Mouse (Mus musculus) heart, postnatal 14 days (tissue): ENCODE data around the gene Sigmar1. TPM values are rescaled to one million over a fixed set of nuclear protein-coding genes. Genes with fewer than 3 reads are reported as not detected.
"Not testable (repeated sequence)": the region's sequence is repeated elsewhere in the genome, so short reads cannot be mapped to it uniquely, and the experiment has no call there.

Experiments
- DNase-seq, 2 experiments: peaks; one replicate each; pipeline ENCODE4 v3.0.0; 2021 to 2022
- intact Hi-C: fragments of 180-260 bp; cut with DNase I; formaldehyde crosslinking; loops from one replicate; pipeline ENCODE4 v1.15.1; 2025
- total RNA-seq, 2 experiments: library from RNA; stranded (reverse); gene quantifications; 2 replicates each; pipeline ENCODE4 v1.2.3; 2021

Sigmar1 gene
- total RNA-seq, 2 experiments from 2014 or later: 22.8 to 23.2 TPM

DNA sequence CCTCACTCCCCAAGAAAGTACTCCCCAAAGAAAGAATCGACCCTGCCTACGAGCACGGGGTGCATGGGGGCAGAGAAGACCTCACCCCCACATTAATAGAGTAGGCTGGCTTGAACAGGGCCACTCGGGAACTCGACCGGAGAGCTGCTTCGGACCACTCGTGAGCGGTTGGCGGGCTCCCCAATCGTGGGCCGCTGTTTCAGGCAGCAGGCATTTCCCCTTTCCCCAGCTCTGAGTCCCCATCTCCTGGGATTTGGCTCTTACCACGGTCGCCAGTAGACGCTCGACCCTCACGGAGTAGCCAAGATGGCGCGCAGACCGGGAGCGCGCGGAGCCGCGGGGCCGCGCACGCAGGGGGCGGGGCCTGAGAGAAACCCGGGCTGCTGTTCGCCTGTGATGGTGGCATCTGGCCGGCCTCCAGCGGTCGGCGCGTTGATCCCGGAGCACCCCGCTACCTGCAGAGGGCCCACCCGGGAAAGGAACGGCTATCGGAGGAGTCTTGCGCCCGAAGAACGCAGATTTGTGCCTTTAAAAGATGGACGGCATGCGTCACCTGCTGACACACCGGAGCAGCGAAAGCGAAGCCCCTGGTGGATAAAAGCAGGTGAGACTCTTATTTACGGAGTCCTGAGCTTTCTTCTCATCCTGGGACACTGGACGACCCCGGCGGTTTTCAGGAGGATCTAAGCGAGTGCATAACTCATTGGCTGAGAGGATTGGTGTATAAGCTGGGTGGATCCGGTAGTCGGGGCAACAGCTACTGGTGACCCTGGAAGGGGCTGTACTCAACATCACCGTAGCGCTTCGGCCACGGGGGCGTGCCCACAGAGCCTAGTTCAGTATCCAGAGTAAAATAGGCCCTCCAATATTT is 42.5 kb downstream of the Sigmar1 start, which contains the start of gene Rpp25l:
Gene Rpp25l, minus strand, starts transcription at position 338 of the 871 bp plus-strand sequence.
- intact Hi-C loops: loop anchor here (1.0 kb wide), 1 partner anchor 22 kb away; no protein-coding TSS in a partner anchor

DNA sequence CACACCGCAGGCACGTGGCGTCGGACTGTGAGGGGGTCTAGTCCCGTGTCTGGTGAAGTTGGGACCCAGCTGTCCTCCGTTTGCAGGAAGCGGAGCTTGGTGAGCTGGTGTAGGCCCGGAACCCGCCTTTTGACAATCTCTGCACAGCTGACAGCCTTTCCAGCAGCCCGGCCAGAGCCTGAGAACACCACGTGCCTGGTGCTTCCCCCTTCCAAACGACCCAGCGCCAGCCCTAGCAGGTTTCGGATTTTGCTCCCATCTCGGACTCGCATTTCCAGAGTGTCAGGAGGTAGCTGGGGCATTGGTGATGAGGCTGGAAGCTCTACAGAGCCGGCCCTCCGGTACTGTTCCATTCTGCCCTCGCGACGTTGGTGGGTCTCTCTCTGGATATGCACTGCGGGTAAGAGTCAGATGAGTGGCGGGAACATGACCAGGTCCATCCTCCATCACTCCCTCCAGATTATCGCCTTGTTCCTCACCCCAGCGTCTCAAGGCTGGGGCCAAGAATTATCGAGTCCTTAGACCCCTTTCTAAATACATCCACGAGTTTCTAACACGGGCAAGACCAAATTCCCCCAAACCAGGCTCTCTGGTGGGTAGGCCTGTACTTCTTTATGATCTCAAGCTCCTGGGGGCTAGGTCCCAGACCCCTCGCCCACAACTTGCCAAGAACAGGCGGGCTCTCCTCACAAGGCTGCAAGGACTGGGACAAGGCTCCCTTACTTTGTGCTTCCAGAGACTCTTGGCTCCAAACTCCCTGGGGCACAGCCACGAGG is 43.3 kb downstream of the Sigmar1 start:
- DNase-seq: peak in 1 of 2 experiments; percentile 34
- intact Hi-C loops: no loop called here

More for the DNA sequence above, 42.5 kb downstream of the Sigmar1 start, which contains the start of gene Rpp25l:
- DNase-seq: peak; percentile 88

DNA sequence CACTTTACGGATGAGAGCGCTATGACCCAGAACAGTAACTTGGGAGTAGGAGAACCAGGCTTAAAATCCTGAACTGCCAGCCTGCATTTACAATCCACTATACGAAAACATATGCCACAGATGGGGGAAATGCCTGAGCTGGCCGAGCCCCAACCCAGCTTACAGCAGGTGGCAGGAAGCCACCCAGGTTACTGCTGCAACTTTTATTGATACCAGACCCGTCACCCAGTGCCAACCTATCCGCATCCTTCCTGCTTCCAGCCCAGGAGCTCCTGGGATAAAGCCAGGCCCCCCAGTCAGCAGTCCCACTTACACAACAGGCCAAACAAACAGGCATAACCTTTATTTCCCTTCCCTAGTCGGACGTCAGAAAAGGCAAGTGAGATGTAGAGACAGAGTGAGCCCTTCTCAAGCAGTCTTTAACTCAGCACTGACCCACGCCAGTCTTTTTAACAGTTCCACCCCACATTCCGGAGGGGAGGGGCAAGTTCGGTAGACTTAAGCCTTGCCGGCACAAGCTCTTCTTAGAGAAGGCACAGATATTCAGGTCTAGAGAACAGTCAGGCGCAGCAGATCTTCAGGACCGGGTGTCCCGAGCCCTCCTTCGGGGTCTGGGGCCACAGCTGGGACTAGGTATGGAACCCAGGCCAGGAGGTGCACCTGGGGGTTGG is 44.1 kb downstream of the Sigmar1 start:
- no peak for DNase-seq

DNA sequence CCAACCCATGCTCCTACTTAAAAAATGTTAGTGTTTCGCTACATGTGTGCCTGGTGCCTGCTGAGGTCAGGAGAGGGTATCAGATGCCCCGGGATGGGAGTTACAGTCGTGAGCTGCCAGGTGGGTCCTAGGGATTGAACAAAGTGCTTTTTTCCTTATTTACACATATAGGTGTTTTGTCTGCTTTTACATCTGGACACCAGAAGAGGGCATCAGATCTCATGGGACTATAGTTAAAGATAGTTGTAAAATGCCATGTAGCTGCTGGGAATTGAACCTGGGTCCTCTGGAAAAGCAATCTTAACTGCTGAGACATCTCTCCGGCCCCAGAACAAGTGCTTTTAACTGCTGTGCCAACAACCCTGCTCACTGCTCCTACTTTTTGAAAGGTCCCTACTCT is 45.7 kb downstream of the Sigmar1 start:
- no peak for DNase-seq
- intact Hi-C loops: no loop called here

More for the DNA sequence above, 44.1 kb downstream of the Sigmar1 start:
- intact Hi-C loops: no loop called here

DNA sequence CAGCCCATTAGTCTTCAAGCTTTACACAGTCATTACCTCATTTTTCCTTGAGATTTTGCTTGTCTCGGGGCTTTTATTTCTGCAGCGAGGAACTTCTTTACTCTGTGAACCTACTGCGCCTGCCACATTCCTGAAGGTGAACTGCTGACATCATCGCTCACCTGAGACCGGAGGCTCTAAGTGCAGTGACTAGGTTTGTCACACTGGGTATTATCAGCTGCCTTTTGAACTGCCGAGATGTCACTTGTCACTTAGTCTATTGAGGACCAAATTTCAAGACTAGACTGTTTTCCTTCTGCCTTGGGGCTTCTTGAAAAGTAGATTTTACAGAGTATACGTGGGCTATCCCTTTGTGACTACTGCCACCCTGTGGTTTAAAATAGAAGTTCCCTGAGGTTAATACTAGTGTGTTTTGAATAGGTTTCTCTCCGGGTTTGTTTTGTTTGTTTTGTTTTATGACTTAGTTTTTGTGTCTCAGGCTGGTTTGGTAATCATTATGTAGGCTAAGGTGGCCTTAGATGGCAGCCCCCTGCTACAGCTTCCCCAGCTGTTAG is 47.7 kb downstream of the Sigmar1 start:
- peak in 1 of 2 experiments; percentile 62 for DNase-seq
- intact Hi-C loops: loop anchor here (2.0 to 5.0 kb wide), 3 partner anchors 55 to 239 kb away; no protein-coding TSS in a partner anchor

DNA sequence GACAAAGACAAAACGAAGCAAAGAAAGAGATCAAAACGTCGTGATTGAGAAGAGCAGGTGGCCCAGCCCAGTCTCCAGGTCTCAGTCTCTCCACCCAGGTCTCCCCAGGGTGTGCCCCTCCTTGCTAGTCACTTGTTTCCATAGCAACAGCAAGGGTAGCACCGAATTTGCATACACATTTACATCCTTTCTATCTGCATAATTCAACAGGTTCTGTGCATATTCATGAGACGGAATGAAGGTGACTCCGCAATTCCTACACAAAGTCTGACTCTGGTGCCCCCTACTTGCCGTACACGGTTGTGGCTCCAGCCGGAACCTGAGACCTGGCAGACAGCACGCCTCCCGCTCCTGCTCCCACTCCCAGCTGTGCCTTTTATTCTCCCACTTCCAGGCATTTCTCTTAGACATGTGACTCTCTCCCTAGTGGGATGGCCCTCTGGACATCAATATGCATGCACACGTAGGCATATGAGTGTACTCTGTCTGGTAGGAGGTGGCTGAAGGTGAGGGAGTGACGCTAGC is 48.9 kb downstream of the Sigmar1 start:
- DNase-seq: peak; percentile 47 to 64
- intact Hi-C loops: loop anchor here (2.0 to 5.0 kb wide), 2 partner anchors 95 to 152 kb away; no protein-coding TSS in a partner anchor

DNA sequence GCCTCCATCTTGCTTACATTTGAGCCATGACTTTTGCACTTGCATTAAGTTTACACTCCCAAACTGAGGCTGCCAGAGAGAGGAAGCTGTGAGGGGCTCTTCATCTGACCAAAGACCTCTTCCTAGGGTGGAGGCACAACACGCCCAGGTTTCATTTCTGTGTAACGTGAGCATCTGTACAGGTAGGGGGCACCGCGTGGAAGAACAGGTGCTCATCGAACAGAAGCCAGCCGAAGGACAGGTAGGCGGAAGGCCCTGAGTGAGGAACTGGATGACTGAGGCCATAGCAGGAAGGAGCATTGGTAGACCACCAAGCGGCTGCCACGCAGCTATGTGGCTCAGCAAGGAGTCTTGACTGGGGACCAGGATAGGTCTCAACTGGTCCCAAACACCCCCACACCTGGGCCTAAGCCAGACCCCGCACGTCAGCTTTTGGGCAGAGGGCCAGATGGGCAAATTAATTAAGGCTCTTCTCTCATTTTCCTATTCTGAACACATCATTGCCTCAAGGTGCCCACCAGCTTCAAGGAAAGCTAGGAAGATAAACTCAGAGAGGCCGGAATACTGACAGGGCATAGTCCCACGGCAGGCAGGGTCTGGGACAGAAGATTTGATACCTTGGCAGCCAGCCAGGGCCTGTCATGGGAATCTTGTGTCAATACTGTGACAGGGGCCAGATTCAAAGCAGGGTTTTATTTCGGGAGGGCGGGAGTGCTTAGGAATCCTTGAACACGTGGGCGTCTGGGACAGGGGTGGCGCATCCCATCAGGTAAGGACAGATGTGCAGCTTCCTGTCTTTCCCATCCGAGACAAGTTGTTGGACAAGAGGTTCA is 49.8 kb downstream of the Sigmar1 start:
- intact Hi-C loops: loop anchor here (2.0 to 5.0 kb wide), 2 partner anchors 94 to 151 kb away; no protein-coding TSS in a partner anchor
- DNase-seq: no peak

DNA sequence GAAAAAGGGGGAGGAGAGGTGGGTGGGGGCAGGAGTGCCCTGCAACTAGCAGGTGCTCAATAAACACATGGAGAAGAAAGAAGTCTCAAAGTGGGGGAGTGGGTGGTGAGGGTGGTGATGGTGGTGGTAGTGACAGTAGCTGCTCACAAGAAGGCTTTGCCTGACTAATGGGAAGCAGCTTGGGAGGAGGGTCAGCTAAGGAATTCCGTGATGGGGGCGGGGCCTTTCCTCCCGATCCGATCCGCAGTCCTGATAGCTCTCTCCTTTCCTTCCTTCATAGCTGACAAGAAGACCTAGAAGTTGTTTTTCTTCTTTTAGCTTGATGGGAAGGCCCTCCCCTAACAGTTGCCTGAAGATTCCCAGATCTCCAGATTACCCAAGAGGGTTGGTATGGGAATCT is 51.3 kb downstream of the Sigmar1 start:
- intact Hi-C loops: loop anchor here (5.0 kb wide), 1 partner anchor 92 kb away; no protein-coding TSS in a partner anchor
- DNase-seq: no peak

DNA sequence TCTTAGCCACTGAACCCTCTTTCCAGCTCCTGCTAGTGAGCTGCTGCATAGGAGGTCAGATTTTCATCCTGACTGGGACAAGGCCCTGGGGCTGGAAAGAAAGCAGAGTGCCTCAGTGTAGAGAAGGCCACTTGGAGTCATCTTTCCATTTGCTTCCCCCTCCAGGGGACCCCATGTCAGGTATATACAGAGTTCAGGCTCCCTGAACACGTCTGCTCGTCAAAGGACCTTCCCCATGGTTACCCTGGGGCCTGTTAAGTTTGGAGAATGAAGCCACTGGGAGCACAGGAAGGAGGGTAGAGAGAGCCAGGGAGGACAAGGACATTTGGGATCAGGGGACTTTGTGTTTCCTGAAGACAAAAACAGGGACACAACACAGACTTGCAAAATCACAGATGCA is 53.7 kb downstream of the Sigmar1 start:
- intact Hi-C loops, DNase-seq: not testable (repeated sequence)

DNA sequence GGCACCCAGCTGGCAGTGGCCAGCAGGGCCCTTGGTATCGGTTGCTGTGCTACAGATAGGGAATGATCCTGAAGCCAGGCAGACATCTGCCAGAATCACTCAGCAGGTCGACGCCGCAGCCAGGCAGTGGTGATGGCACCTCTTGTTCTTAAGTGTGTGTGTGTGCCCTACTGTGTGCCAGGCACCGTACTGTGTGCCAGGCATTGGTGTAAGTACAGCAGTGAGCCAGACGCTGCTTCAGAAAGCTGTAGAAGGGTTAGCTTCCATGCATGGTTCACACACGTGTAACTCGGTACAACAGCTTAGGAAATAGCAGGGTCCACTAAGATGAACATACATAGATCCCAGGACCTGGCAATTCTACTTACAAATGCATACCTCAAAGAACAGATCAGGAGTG is 55.7 kb downstream of the Sigmar1 start:
- intact Hi-C loops, DNase-seq: not testable (repeated sequence)

DNA sequence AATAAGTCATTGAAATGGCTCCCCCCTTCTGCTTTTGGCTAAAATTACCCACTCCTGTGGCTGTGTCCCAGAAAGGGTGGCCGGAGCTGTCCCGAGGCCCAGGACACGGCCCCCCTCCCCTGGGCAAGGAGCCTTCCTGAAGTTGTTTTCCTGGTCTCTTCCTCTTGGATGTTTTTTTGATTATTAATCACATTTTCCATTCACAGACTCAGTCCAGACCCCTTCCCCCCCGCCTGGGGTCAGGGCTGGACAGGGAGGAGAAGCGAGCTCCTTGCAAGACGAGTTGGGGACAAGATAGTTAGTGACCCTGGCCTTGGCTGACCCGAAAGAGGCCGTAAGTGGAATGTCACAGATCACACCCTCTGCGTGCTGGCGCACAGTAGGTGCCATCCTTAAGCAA is 56.2 kb downstream of the Sigmar1 start, which contains the start of gene Il11ra1:
Gene Il11ra1, plus strand, starts transcription at position 207 of the 400 bp plus-strand sequence.
- intact Hi-C loops, DNase-seq: not testable (repeated sequence)

DNA sequence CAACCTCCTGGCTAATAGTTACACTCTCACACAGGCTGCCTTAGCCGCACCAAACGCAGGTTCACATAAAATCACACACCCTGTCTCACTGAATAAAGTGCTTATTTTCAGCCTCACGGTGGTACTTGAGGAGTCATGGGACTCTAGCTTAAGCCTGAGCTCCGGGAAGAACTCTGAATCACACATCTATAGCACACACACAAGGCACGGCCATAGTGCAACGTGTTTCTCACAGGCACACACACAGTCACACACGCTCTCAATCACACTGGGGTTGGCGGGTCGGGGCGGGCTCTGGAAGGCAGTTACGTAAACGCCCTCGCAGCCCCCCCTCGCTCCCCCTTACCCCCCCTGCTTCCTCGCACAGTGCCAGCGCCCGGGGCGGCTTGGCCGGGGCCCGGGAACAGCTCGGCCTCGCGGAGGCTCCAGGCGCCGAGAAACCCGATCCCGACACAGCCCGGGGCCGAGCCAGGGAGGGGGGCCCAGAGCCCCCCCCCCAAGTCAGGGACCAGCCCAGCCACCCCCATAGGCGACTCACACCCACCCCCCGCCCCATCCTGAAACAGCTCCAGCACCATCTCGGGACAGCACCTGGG is 57.4 kb downstream of the Sigmar1 start:
- intact Hi-C loops: not testable (repeated sequence)
- peak; percentile 60 to 70 for DNase-seq

DNA sequence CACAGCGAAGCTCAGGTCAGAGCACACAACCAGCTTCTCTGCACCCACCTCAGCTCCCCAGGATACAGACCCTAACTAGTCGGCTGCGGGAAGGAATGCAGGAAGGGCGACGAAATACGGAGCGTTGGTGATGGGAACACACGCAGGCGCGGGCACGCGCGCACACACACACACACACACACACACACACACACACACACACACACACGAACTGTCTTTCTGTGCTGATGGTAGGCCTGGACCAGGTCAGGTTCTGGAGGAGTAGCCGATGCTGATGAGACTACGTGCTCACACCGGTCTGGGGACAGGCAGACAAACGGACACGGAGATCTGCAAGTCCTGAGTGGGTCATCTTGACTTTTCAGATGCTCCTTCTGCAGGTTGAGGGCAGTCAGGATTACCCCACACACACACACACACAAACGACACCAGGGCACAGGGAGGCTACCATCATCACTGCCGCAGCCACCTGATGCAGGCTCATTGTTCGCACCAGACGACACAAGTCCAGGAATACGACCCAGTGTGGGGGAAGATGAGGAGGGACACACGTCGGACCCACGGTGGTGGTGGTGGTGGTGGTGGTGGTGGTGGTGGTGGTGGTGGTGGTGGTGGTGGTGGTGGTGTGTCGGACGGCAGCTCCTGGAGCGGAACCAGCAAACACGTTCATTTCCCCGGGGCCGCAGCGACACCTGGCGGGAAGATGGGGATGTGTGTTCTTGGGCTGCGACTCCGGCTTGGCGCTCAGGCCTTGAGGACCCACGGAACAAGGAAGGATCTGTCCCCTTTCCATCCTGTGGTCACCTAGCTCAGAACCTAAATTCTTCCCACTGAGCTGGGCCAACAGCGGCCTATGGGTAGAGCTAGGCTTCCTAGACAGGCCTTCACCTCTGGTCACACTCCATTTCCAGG is 58.8 kb downstream of the Sigmar1 start, which contains the start of gene Cntfr:
Gene Cntfr, minus strand, starts transcription at position 160 of the 912 bp plus-strand sequence.
- intact Hi-C loops: loop anchor here (2.0 kb wide), 1 partner anchor 42 kb away; no protein-coding TSS in a partner anchor

DNA sequence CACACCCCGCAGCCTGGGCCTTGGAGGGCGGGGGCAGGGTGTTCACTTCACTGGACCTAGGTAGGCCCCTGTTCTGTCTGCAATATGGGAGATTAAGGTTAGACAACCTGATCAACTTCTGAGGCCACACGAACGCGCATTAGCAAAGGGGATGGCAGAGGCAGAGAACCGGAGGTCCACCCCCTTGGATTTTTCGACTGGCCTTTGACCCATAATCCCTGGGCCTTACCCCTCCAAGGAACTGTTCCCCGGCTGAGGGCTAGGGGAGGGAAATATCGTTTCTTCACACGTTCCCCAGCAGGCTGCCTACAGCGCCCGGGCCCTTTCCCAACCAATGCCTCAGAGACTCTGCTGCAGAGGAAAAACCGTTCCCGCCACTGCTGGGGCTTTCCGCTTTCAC is 59.5 kb downstream of the Sigmar1 start:
- DNase-seq: not testable (repeated sequence)
- intact Hi-C loops: loop anchor here (2.0 kb wide), 1 partner anchor 42 kb away; no protein-coding TSS in a partner anchor

More for the DNA sequence above, 58.8 kb downstream of the Sigmar1 start, which contains the start of gene Cntfr:
- peak; percentile 87 to 88 for DNase-seq

DNA sequence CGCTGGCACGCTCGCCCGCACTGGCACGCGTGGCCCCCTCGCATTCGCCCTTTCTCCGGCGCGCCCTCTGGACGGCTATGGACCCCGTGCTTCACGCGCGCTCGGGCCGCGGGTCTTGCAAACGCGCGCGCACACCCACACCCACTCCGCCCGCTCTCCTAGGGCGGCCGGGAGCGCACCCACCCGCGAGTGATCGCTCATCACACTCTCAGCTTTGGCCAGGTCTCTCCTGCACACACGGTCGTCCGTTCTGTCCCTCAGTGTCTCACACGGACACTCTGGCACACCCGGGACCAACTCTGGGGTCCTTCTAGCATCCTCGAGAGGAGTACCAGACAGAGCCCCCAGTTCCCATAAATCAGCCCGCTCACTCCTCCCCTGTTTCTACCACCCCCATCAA is 60.2 kb downstream of the Sigmar1 start:
- DNase-seq: not testable (repeated sequence)
- intact Hi-C loops: loop anchor here (2.0 kb wide), 1 partner anchor 41 kb away; no protein-coding TSS in a partner anchor

DNA sequence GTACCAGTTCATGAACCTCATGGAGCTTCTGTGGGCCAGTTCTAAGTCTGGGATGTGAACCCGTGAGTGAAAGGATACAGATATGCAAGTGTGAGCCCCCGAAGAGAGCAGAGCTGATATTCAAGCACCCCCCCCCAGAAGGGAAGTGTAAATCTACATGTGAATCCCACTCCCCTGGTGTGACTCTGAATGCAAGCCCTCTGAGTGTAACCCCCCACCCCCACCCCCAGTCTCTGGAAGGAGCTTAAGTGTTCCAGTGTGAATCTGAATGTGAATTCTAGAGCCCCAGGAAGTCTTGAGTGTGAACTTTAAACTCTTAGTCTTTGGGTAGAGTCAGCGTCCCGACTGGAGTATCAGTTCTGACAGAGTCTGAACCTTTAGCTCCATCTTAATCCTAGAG is 62.4 kb downstream of the Sigmar1 start:
- intact Hi-C loops, DNase-seq: not testable (repeated sequence)

DNA sequence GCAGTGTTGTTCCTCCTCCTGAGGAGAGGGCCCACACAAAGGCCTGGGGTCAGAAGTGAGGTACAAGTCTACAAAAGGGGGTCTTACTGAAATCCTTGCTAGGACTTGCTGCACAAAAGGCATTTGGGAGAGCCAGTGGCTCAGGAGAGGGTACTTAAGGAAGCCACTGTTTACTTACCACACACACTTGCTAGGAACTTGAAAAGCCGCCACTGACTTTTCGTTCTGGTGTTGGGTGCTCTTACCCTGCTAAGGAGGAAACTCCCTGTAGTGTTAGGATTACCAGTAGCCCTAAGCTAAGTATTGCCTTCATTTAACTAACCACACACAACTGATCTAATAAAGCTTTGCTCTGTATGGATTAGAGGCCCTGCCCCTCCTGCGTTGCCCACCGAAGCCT is 65.9 kb downstream of the Sigmar1 start:
- DNase-seq, intact Hi-C loops: not testable (repeated sequence)
